Mouse (Mus musculus) adrenal gland, adult (tissue): ENCODE data around the gene Gpr171.

ENCODE experiments used
- DNase-seq, 2 experiments: peaks; one replicate each; pipeline ENCODE4 v3.0.0; 2022 to 2023; ENCODE audit warnings: low spot score in 1 of 2; ENCODE audit not compliant: inconsistent age in 2 of 2

Gpr171 gene

GRCm38 (mm10) chr3:59059022-59059541, 42.5 kb downstream of the Gpr171 start:
- peak; percentile 63 to 93 for DNase-seq

DNA sequence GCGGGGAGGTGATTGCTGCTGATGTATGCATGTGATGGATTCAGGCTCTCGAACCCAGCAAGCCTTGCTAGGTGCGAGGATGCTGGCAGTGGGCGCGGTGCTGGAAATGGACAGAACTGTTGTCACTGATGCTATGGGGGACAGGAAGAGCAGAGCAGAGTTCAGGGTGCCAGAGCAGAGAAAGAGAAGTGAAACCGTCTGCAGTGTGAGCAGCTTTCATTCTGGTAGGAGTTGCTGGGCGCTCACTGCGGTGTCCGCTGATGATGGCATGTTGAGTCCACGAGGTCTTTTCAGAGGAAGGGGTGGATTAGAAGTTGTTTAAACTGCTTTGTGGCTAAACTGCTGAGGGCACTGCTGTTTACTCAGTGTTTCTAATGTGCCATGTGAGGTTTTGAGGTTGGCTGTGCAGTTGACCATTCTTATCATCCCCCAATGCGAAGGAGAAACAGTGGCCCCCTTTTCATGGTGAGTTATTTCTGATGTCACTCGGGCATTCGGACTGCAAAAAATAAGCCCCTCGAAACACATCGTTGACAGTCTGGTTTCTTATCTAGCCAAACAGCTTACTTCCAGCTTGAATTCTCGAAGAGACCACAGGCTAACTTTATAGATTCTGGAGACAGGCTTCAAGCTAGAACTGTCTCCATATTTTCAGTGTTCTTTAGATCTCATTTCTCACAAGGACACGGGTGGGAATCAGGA, 46.6 kb downstream of the Gpr171 start:
- no peak for DNase-seq
